Mouse (Mus musculus) heart, adult 11 months (tissue): ENCODE measurements around the gene Tmem165.
A peak's percentile ranks its signal among the peaks of the same experiment; 100 is the strongest.

Experiments
- DNase-seq: peaks from one replicate; pipeline ENCODE4 v3.0.0; 2022

Tmem165 gene

DNA sequence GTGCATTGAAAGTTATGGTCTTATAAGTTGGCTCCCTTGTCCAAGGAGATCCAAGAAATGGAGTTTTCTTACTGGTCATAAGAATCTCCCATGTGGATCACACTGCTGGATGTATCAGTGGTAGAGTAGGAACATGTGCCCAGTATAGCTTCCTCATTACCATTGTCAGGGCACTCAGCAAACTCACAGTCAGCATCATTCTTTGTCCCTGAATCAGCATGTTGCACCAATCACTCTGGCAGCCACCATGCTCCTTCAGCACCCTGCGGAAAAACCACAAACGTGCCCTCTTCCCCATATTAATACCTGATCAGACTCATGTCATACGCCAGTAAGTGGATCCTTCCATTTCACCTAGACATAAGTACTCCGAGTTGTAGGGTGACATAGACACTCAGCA lies 8.6 kb upstream of the Tmem165 start:
- DNase-seq = peak; percentile 91

GRCm38 (mm10) chr5:76176411-76176810 lies 7.3 kb upstream of the Tmem165 start:
- DNase-seq = peak; percentile 90

DNA sequence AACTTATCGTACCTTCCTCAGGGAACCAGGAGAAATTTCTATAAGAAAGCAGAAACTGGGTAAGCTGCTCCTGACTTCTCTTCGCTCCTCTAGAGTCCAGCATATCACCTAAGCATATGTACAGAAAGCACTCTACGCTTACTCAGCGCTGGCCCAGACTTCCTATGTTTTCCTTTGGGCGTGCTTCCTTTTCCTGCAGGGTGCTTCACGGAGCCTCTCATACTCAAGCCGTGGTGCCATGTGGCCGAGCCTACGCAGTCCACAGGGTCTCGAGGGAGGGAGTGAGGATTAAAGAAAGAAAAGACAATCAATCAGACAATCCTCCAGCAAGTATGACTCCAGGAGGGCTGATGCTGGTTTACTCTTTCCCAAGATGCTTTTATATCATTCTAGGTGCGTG lies 6.8 kb upstream of the Tmem165 start:
- peak; percentile 70 for DNase-seq

- DNase-seq = peak; percentile 78
Observed at GRCm38 (mm10) chr5:76177664-76178063, 6.0 kb upstream of the Tmem165 start.

DNA sequence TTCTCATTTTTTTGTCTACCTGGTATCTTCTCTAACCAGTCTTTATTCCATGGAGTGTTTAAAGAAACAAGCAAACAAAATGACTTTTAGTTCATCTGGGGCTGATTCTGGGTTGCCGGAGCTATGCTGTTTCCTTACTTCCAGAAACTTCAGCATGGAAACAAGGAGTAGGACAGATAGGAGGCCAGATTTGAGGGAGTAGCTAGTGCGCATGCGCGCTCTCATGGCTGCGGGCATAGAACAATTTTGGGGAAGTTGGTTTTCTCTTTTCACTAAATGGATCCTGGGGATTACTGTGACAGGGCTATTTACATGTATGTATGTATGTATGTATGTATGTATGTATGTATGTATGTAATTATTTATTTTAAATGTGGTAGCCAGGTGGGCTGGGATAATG lies 4.5 kb upstream of the Tmem165 start:
- DNase-seq = peak; percentile 54

DNA sequence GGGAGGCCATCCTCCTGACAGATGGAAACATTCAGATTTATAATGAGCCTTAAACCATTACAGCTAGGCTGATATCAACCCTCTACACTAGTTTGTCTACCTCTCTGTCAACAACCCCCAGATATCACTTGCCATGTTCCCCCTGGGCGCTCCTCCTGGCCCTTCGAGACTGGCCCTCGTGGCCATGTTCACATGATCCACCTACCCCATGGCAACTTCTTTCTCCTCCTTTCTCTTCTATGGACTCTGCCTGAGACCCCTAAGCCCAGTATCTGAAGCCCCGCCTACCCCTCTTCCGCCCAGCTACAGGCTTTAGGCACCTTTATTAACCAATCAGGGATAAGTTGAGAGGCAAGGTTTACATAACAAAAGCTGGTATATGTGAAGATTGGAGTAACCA lies 3.9 kb upstream of the Tmem165 start:
- peak; percentile 54 for DNase-seq

GRCm38 (mm10) chr5:76182326-76182725 lies 1.4 kb upstream of the Tmem165 start:
- DNase-seq = peak; percentile 75

GRCm38 (mm10) chr5:76183043-76183749 lies 484 bp upstream of the Tmem165 start:
- DNase-seq = no peak

GRCm38 (mm10) chr5:76184286-76185080 lies 803 bp downstream of the Tmem165 start:
- DNase-seq = peak; percentile 97

DNA sequence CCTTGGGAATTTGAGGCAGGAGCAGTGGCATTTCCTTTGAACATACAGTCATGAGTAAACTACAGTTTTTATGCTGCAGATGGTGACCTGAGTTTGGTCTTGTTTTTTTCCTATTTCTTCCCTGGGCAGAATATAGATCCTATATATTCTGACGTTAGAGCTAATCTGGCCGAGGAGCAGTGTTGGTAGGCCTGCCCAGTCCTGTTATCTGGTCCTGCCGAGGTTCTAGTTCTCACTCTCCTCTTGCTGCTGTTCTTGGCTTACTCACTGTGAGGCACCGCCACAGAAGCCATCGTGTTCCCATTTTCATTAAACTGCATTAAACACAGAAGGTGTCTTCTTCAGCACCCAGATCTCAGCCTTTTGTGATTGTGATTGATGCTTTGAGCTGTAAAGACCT lies 4.2 kb downstream of the Tmem165 start:
- no peak for DNase-seq

- DNase-seq = no peak
Observed at GRCm38 (mm10) chr5:76190609-76191008, 6.9 kb downstream of the Tmem165 start.

- DNase-seq = no peak
Observed at GRCm38 (mm10) chr5:76193075-76193474, 9.4 kb downstream of the Tmem165 start.

- no peak for DNase-seq
Observed at GRCm38 (mm10) chr5:76194377-76194945, 10.8 kb downstream of the Tmem165 start.

DNA sequence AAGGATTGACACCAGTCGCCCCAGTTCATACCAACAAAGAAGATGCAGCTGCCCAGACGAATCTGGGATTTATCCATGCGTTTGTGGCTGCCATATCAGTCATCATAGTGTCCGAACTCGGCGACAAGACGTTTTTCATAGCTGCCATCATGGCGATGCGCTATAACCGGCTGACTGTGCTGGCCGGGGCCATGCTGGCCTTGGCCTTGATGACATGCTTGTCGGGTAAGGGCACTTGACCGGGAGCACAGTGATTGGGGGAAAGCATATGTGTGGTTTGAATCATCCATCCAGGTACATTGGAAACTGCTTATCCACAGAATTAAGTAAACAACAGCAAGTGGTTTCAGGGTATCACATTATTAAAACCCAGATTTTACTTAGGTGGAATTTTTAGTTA lies 15.7 kb downstream of the Tmem165 start:
- no peak for DNase-seq

DNA sequence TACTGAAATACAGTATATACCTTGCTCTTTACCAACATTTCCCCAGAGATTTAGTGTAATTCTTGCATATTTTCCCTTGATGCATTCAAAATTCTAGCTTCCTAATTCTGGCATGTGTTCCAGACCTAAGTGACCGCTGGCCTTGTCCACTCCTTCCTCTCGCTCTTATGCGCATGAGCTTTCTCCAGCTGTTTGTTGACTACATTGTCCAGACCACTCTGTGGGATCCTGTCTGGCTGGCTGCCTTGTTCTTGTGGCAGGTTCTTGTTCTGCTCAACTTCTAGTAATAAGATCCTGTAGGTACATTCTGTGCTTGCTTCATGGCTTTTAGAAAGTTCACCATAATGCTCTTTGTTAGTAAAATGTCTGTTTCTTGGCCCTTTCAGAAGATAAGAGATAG lies 19.5 kb downstream of the Tmem165 start:
- peak; percentile 90 for DNase-seq

- peak; percentile 89 for DNase-seq
Observed at GRCm38 (mm10) chr5:76205886-76206285, 22.2 kb downstream of the Tmem165 start.

GRCm38 (mm10) chr5:76208066-76208465 lies 24.4 kb downstream of the Tmem165 start:
- DNase-seq = peak; percentile 71

DNA sequence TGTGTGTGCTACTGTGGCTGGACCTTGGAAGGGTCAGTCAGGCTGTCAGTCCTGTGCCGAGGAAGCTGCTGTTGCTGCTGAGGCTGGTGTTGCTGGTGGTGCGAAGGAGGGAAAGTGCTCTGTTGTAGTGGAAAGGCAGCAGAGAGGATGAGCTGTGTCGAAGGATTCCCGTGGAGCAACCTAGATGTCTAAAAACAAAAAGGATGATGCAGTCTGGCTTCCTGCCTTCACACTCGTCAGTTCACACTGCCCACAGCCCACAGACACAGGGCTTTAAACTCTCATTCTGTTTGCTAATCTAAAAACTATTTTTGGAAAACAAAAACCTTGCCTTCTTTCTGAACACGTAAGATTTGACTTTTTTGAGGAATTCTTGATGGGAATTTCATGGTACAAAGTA lies 33.0 kb downstream of the Tmem165 start:
- peak; percentile 89 for DNase-seq

GRCm38 (mm10) chr5:76231171-76231855 lies 47.6 kb downstream of the Tmem165 start:
- DNase-seq = no peak

DNA sequence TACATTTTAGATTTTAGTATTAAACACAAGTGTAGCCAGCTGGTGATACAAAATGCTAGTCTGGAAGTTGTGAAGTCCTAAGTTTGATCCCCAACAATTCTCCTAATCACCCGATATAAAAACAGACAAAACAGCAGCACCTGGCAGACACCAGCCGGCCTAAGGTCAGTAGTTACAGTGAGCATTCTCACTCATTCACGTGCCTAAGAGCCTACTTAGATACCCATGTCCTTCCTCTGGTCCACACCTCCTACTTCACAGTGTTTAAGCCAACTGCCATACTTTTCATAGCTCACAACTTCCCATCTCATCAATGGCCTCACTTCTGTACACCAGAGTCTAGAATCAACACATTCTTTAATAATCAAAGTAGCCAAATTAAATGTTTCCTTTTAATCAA lies 59.6 kb downstream of the Tmem165 start:
- no peak for DNase-seq

DNA sequence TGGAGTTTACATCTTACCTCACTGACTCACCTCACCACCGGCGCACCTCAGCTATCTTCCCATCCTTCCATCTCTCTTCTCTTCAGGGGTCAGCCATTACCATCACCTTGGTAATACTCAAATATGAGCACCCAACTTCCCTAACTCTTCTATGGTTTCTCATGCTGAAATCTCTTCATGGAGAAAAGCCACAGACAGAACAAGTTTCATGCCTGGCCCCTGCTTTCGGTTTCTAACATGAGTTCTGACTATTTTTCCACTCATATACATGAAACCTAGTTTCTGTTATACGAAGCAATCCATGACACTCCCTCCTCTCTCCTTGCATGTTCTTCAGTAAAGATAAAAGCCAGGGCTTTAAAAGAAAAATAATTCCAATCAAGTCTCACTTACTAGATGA lies 60.2 kb downstream of the Tmem165 start:
- DNase-seq = peak; percentile 50

GRCm38 (mm10) chr5:76244430-76244829 lies 60.8 kb downstream of the Tmem165 start:
- DNase-seq = peak; percentile 31

DNA sequence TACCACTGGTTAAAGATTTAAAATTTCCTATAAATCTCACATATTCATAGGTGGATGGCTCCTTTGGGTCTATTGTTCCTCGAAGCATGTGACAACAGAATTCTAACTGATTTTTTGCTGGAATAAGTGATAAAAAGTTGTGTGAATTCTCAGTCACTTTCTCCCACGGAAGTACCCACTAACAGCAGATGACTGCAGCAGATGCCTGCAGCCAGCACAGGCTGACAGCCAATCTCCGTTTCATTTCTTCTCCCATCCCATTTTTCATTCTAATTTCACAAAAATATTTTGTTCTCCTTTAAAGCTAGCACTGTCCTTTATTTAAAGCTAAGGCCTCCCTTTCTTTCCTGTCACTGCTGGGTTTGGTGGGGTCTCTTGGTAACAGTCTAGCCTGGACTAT lies 61.7 kb downstream of the Tmem165 start:
- DNase-seq = no peak
